Mouse (Mus musculus) spleen, adult 2 months (tissue): ENCODE data around the gene Plxdc2.

Experiments
- CTCF ChIP-seq: fragments of 200-500 bp; IDR thresholded peaks from 2 replicates; pipeline ENCODE4 v1.5.1; 2011; ENCODE audit warnings: mild to moderate bottlenecking, inconsistent platforms; ENCODE audit not compliant: insufficient read depth, insufficient read length, insufficient replicate concordance; ENCODE audit errors: extremely low read depth
- POLR2A ChIP-seq: fragments of 200-500 bp; IDR thresholded peaks from 2 replicates; pipeline ENCODE4 v1.6.1; 2011; ENCODE audit warnings: low read depth, low read length, inconsistent platforms

GRCm38 (mm10) chr2:16743568-16743967, 387.5 kb downstream of the Plxdc2 start:
- TF ChIP-seq CTCF (no peak), POLR2A (no peak)
